Mouse (Mus musculus) Muller cell, postnatal 12 days (primary cell): ENCODE results near the gene Spaca1.
"Not testable (repeated sequence)": the region's sequence is repeated elsewhere in the genome, so short reads cannot be mapped to it uniquely, and the experiment has no call there.

Source experiments
- DNase-seq: peaks from one replicate; pipeline ENCODE4 v3.0.0-alpha.2; 2015; ENCODE audit errors: inconsistent ontology term

Gene Spaca1

DNA sequence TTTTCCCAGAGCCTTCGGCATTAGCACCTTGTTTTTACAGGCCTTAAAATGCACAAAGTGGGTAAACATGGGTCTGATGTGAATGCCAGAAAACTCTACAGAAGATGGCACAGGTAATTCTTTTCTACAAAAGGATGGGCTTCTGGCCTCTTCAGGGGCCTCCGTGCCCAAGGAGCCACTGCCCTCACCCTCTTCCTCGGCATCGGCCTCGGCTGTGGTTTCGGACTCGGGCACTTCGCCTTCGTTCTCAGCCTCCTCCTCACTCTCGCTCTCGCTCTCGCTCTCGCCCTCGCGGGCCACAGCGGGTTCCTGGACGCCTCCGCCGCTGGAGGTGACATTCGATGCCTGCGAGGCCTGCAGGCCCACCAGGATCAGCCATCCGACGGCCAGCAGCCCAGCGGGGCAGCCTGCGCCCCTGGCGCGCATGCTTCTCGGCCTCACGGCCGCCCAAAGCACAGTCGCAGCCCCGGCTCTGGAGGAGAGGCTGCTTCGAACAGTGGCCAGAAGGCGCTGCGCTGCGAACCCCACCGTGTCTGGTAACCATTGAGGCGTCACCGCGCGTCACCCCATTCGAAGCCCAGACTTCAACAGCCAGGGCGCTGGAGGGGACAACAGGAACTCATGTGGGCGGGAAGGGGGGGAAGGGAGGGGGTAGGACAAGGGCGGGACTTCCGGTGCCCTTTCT, at the start of gene Spaca1:
Gene Spaca1, minus strand, starts transcription at position 621 of the 685 bp plus-strand sequence.
- DNase-seq: no peak

DNA sequence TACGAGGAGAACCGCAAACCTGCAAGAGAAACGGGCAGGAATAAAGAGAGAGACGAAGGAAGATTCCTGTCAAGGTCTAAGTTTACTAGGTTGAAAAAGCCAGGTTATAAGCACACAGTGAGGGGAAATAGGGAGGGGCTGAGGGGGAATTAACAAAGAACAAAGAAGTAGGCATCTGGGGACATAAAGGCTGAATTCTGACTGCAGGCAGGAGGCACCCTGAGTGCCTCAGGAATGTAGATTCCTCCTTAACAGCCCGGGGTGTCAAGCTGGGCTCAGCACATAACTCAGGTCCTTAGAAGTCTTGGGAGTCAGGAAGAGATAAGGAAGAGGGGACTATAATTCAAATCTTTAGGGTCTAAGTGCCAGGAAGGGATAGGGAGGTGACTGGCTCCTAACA, 37.3 kb upstream of the Spaca1 start:
- DNase-seq: not testable (repeated sequence)

DNA sequence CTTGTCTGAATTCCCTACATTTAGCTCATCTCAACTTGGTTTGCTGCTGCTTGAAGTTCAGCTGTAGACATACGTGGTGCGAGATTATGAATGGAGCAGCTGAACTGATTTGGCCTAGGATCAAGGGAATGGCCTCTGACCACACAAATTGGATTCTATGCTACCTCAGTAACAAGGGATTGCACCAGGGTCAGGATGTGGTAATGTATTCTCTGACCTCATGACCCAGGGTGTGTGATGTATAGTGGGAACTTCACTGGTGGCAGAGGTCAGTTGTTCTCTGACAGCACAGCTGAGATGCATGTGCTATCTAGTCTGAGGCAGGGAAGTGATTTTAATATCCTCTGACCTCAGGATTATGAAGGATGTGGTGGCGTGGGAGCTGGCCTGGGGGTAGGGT, 31.1 kb upstream of the Spaca1 start:
- DNase-seq: no peak

DNA sequence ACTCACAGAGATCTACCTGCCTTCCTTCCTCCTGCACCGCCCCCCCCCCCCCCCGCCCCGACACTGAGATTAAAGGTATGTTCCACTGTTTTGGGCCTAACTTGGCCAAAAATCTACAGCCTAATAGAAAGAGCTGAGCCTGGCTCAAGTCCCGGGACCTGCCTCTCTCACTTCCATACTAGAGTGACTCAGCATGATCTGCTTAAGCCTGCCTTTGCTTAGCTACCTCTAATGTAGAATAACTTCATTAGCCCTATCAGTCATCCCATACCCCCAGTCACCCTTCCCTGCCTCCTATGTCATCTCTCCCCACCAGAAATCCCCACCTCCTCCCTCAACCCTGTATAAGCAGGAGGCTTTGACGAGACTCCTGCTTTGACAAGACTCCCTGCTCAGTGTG, 19.0 kb upstream of the Spaca1 start:
- DNase-seq: no peak

DNA sequence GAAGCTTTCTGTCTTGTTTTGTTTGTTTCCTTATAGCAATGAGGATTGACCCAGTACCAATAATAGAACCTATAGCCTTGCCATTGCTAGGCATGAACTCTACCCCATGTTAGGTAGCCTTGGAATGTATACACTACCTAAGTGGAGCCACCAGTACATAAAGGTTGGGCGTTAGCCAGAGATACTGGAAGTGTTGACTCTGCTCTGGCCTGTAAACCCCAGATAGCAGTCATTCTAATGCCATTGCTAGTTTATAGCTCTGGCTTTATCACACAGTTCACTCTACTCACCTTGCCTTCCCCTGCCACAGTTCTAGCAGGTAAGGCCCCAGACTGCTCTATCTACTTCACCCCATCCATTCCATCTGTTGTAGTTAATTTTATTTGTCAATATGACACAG, 8.3 kb upstream of the Spaca1 start:
- no peak for DNase-seq

DNA sequence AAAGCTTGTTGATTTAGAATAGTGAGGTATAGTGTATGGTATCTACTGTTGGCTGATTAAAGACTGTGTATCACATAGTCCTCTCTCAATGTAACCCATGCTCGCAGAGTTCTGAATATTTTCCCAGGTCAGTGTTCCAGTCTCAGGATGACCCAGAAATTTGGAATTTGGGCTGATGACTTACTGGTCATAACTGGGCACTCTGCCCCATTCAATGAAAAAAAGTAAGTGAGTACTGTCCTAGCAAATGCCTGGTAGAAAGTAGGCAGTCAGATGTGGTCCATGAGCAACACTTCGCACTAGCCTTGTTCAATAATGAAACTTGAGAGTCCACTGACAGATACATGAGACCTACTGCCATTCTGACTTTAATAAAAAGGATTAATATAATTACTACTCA, 23.2 kb downstream of the Spaca1 start:
- DNase-seq: peak; percentile 89

DNA sequence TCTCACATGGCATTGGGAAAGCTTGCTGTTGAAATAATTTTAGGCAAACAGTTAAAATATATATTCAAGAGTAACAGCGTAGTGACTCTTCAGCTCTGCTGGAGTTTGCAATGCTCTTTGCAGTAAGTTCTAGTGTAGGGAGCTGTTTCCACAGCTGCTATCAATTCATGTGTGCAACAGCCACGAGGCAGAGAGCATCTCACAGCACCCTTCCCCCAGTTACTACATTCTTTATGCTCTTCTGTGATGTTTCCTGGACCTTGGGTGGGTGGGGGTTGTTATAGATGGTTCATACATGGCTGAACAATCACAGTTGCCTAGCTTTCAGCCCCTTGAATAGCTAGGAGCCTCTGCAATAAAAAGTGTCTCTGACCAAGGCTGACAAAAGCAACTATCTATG, 28.5 kb downstream of the Spaca1 start:
- DNase-seq: peak; percentile 4

DNA sequence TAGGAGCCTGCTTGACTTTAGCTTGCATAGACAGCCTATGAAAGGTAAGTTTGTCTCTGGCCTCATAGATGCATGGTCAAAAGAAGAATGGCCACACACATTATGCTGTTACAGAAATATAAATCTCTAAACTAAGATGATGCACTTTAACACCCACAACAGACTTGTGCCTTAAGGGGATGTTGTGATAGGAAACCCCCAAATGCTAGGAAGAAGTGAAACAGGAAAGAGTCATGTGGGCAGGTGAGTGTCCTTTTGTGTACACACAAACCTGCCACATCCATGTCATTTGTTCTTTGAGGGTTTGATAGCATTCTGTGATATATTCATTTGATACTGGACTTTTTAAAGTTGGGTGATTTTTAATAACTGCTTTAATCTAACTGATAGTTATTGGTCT, 53.6 kb downstream of the Spaca1 start:
- DNase-seq: no peak

DNA sequence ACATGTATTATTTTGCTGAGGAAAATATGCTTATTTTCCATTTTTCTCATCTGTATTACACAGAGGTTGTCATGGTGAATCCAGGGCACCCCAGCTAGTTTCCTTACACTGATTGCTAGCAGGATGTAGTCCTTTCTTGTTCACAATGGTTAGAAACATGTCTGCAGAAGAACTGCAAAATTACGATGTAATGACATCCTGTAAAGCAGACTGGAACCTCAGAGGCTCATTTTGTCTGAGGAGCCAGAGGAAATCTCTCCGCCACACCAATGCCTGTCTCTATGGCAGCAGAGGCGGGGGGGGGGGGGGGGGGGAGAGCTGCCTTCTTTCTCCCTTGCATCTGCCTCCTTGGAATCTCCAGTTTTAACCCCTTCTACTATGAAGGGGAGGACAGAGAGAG, 57.3 kb downstream of the Spaca1 start:
- no peak for DNase-seq

DNA sequence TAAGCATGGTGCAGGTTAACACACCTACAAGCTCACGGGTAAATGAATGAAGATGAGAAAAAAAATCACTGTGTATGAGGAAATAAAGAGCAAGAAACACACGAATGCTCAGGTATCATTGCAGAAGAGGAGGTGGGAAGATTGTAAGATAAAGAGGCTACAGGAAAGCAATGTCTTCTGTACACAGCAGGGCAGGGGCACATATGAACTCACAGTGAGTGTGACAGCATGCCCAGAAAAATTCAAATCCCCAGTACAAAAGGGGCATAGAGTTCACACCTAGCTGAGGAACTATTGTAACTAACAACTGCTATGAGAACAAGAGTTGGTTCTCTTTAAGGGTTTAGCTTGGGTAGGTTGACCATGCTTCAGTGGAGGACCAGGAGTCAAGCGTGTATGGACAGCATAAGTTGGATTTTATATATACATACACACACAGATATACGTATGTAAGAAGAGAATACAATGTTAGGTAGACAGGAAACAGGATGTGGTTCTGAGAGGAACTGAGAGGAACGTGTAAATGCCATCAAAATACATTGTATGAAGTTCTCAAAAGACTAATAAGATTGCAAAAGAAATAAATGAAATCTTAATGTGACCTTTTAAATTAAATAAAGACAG, 61.4 kb downstream of the Spaca1 start:
- no peak for DNase-seq
